Mouse (Mus musculus) inflammation-experienced regulatory T-cells, adult 16 weeks (primary cell): ENCODE data around the gene Trmt44. TPM values are rescaled to one million over a fixed set of nuclear protein-coding genes. Genes with fewer than 3 reads are reported as not detected.

Source experiments
- polyA plus RNA-seq: library from polyadenylated mRNA; unstranded; fragments of 100-300 nt; shearing (Covaris generic); gene quantifications from one replicate; pipeline ENCODE4 v1.2.1, GENCODE M21; 2017

Trmt44 gene
- polyA plus RNA-seq, result 10.4 TPM

DNA sequence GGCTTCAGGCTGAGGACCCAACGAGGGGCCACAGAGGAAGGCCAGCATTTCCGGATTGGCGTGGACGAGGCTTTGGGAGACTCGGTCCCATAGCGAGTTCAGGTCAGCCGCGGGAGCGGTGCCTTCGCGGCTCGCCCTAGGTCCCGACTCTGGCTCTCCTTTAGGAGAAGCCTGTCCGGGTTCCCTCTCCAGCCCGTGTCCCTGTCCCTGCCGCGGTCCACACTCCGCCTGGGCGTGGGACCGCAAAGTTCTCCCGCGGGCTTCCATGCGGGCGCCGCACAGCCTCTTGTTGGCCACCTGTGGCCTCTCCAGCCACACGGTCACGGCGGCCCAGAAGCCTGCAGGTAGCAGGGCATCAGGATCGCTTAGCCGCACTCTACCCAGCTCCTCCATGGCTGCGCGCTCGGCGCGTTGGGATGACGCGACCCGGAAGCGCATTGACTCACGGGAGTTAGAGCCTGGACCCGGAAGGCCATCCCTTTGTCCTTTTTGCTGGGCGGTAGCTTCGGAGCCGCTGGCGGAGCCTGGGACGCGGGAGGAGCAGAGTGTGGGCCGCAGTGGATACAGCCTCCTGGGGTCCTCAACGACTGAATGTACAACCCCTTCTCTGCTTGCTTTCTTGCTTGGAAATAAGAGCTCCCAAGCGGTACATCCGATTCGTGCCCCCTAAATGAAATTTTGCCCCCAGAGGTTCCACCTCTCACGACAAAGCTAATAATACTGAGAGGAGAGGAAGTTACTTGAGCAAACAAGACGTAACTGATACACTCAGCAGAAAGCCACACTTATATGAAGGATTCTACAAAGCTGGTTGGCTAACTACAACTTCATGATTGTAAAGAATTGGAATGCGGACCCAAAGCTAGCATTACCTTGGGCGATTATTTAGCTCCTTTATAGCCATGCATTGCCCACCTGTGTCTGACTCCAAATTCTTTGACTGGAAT, at the start of gene Trmt44:
Trmt44 (minus strand) TSS at position 418 of the 947 bp plus-strand sequence.

DNA sequence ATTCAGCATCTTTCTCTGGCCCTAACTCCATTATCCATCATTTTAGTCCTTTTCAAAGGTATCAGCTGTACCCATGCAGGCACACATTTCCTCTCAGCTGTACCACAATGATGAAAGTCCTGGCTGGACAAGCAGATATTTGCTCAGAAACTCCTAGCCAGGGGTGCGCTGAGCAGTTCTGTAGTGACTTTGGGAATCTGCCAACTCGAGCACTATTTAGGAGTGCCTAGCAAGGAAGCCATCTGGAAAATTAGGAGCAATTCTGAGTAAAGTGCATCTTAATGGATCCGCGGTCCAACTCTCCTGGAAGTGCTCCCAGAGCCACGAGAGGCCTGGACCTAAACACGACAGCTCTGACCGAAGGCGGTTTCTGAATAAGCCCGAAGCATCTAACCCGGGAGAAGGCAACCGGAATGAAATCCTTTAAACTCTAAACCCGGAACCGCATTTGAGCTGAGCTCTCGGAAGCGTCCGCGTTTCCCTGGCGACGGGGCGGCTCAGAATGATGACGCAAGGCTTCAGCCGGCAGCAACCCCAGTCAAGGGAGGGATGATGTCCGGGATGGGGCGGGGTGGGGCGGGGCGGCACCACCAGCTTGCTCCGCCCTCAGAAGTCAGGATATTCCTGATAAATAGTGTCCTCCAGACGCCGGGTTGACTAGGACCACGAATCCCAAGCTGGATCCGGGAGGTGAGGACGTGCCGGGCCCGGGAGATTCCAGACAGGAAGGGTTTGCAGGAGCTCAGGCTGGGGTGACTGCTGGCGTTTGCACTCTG, 7.8 kb upstream of the Trmt44 start, which contains the start of gene Acox3:
Acox3 (plus strand) TSS at position 596 of the 776 bp plus-strand sequence.

DNA sequence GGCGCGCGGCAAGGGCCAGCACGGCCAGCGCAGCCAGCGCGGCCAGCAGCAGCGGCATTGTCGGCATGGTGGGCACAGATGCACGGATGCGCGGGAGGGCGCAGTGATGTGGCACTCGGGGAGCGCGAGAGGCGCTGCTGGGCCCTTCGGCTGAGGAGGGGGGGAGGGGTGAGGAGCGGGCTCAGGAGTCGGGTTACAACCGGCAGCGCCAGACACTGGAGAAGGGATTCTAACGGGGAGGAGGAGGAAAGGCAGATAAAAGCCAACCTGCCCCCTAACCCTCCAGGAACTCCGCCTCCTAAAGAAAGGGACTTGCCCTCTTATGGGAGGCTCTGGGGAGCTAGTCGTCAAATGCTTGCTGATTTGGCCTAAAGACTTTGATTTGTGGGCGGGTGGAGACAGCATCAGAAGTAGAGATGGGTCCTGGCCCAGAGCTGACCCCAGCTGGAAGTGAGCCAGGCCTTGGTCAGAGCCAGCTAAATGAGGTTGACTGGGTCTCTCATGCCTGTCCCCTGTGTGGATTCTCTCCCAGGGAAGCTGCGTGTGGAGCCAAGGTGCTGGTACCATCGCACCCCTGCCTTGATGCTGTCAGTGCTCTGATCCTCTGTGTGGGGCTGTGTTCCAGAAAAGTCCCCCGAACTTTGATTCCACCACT, 49.3 kb downstream of the Trmt44 start, which contains the start of gene Cpz:
Cpz (minus strand) TSS at position 230 of the 655 bp plus-strand sequence.

Other genes with a start within 250 kb of the Trmt44 start
- gene Hmx1, start 186.0 kb downstream of the Trmt44 start, polyA plus RNA-seq, result not detected
- not detected for gene Cpz, start 49.4 kb downstream of the Trmt44 start, polyA plus RNA-seq
- gene Acox3, start 8.0 kb upstream of the Trmt44 start, polyA plus RNA-seq, result 47.5 TPM
- not detected for gene Htra3, start 104.7 kb upstream of the Trmt44 start, polyA plus RNA-seq
- 12.0 TPM for gene Sh3tc1, start 164.9 kb upstream of the Trmt44 start, polyA plus RNA-seq
- 6.7 TPM for gene Ablim2, start 182.8 kb upstream of the Trmt44 start, polyA plus RNA-seq